Mouse (Mus musculus) stomach, embryonic 16.5 days (tissue): ENCODE measurements around the gene Tm9sf1. TPM values are rescaled to one million over a fixed set of nuclear protein-coding genes. Genes with fewer than 3 reads are reported as not detected.

Experiments used
- ATAC-seq: fragments of 200-750 bp; cut with Nextera tagmentation; 2 replicates; pipeline ENCODE4 v1.8.0; 2017; ENCODE audit warnings: moderate number of reproducible peaks, moderate TSS enrichment; ENCODE audit not compliant: insufficient read depth, low FRiP score
- H3K27ac ChIP-seq: fragments of 300-500 bp; sonication (generic); 2 replicates; pipeline ENCODE4 v1.5.1; 2014; ENCODE audit warnings: low read length
- H3K27me3 ChIP-seq: fragments of 300-500 bp; sonication (generic); 2 replicates; pipeline ENCODE4 v1.6.1; 2014; ENCODE audit warnings: low read length, control low read depth, mixed read lengths; ENCODE audit not compliant: control insufficient read depth, insufficient read depth
- H3K36me3 ChIP-seq: fragments of 300-500 bp; sonication (generic); 2 replicates; pipeline ENCODE4 v1.6.1; 2014; ENCODE audit warnings: low read length; ENCODE audit not compliant: control insufficient read depth, insufficient read depth
- H3K4me1 ChIP-seq: fragments of 300-500 bp; sonication (generic); 2 replicates; pipeline ENCODE4 v1.6.1; 2014; ENCODE audit warnings: low read length, control low read depth, mixed read lengths; ENCODE audit not compliant: control insufficient read depth, insufficient read depth
- H3K4me2 ChIP-seq: fragments of 300-500 bp; sonication (generic); 2 replicates; pipeline ENCODE4 v1.6.1; 2014; ENCODE audit warnings: low read depth, low read length, mixed read lengths
- H3K4me3 ChIP-seq: fragments of 300-500 bp; sonication (generic); replicated peaks from 2 replicates; pipeline ENCODE4 v1.5.1; 2014; ENCODE audit warnings: mild to moderate bottlenecking, low read length
- H3K9ac ChIP-seq: fragments of 300-500 bp; sonication (generic); 2 replicates; pipeline ENCODE4 v1.6.1; 2014; ENCODE audit warnings: low read length
- H3K9me3 ChIP-seq: fragments of 300-500 bp; sonication (generic); replicated peaks from 2 replicates; pipeline ENCODE4 v1.6.1; 2016; ENCODE audit warnings: low read length, control low read depth; ENCODE audit not compliant: control insufficient read depth
- WGBS: fragments of 180-500 bp; shearing (Covaris S2); extraction: QIAGEN DNeasy Blood & Tissue Kit; methylation state at CpG from one replicate; pipeline ENCODE4 v1.1.7; 2014; 5-methylcytosine and 5-hydroxymethylcytosine counted together
- polyA plus RNA-seq: library from polyadenylated mRNA; unstranded; fragments of >200 nt; fragmentation: Nextera tagmentation; extraction: Ambion mirVana; gene quantifications from 2 replicates; pipeline ENCODE4 v1.2.1, GENCODE M21; 2015

Tm9sf1 gene
- polyA plus RNA-seq, 1 experiment from 2014 or later: 116 TPM

- Histone ChIP-seq H3K36me3 (0 out of 2 replicates have a peak, but pooled peaks cover 4% of the 10 kb centered on the region), H3K9me3 (no peaks in the 10 kb centered on the region), H3K27ac (peak overlapping the region; percentile 67; the same call in 1 of the 2 replicates), H3K9ac (no peak overlapping the region), H3K4me1 (peaks cover 15% of the 10 kb centered on the region), H3K27me3 (no peaks in the 10 kb centered on the region), H3K4me3 (no peak overlapping the region), H3K4me2 (no peak overlapping the region)
- 89% methylated on average over 2 of the region's 2 CpGs for WGBS
- ATAC-seq: no peak
Measured at GRCm38 (mm10) chr14:55586149-55586548, 57.5 kb downstream of the Tm9sf1 start.

Other genes starting within 250 kb of the Tm9sf1 start
- 108 and 109 TPM in 2 replicates for gene Dhrs4, start 165.0 kb downstream of the Tm9sf1 start, polyA plus RNA-seq
- gene Carmil3, start 153.2 kb downstream of the Tm9sf1 start, polyA plus RNA-seq: 1.8 and 1.9 TPM in 2 replicates
- gene Cpne6, start 133.4 kb downstream of the Tm9sf1 start, polyA plus RNA-seq: 0.25 and 0.31 TPM in 2 replicates
- not detected in 2 replicates for gene Nrl, start 118.8 kb downstream of the Tm9sf1 start, polyA plus RNA-seq
- gene Pck2, start 103.5 kb downstream of the Tm9sf1 start, polyA plus RNA-seq: 50.1 and 54.5 TPM in 2 replicates
- gene Dcaf11, start 83.8 kb downstream of the Tm9sf1 start, polyA plus RNA-seq: 76.7 and 77.6 TPM in 2 replicates
- gene A730061H03Rik, start 83.4 kb downstream of the Tm9sf1 start, polyA plus RNA-seq: 0.89 and 1.2 TPM in 2 replicates
- gene Fitm1, start 68.2 kb downstream of the Tm9sf1 start, polyA plus RNA-seq: 0.64 and 8.1 TPM in 2 replicates
- 149 and 162 TPM in 2 replicates for gene Psme1, start 65.7 kb downstream of the Tm9sf1 start, polyA plus RNA-seq
- 11.4 and 11.5 TPM in 2 replicates for gene Emc9, start 58.5 kb downstream of the Tm9sf1 start, polyA plus RNA-seq
- gene Psme2, start 52.7 kb downstream of the Tm9sf1 start, polyA plus RNA-seq: 203 and 283 TPM in 2 replicates
- 18.1 and 19.1 TPM in 2 replicates for gene Rnf31, start 52.1 kb downstream of the Tm9sf1 start, polyA plus RNA-seq
- 10.7 and 12.4 TPM in 2 replicates for gene Irf9, start 40.2 kb downstream of the Tm9sf1 start, polyA plus RNA-seq
- gene Rec8, start 25.8 kb downstream of the Tm9sf1 start, polyA plus RNA-seq: 10.9 and 13.8 TPM in 2 replicates
- 86.3 and 114 TPM in 2 replicates for gene Ipo4, start 7.8 kb downstream of the Tm9sf1 start, polyA plus RNA-seq
- gene Gm49378, start 5.9 kb downstream of the Tm9sf1 start, polyA plus RNA-seq: 2.0 and 2.5 TPM in 2 replicates
- 0.50 and 1.1 TPM in 2 replicates for gene Tssk4, start 6.4 kb upstream of the Tm9sf1 start, polyA plus RNA-seq
- 54.4 and 55.8 TPM in 2 replicates for gene Mdp1, start 16.7 kb upstream of the Tm9sf1 start, polyA plus RNA-seq
- 58.0 and 63.4 TPM in 2 replicates for gene Gmpr2, start 28.1 kb upstream of the Tm9sf1 start, polyA plus RNA-seq
- gene Nedd8, start 28.3 kb upstream of the Tm9sf1 start, polyA plus RNA-seq: 462 and 484 TPM in 2 replicates
- 34.4 and 36.3 TPM in 2 replicates for gene Tinf2, start 38.0 kb upstream of the Tm9sf1 start, polyA plus RNA-seq
- gene Tgm1, start 70.1 kb upstream of the Tm9sf1 start, polyA plus RNA-seq: 53.1 and 72.9 TPM in 2 replicates
- gene Rabggta, start 78.5 kb upstream of the Tm9sf1 start, polyA plus RNA-seq: 36.3 and 37.1 TPM in 2 replicates
- 107 and 125 TPM in 2 replicates for gene Dhrs1, start 101.9 kb upstream of the Tm9sf1 start, polyA plus RNA-seq
- 23.8 and 28.4 TPM in 2 replicates for gene Nop9, start 101.9 kb upstream of the Tm9sf1 start, polyA plus RNA-seq
- gene Cideb, start 114.7 kb upstream of the Tm9sf1 start, polyA plus RNA-seq: 14.8 and 15.1 TPM in 2 replicates
- 0.71 and 0.81 TPM in 2 replicates for gene Ltb4r2, start 117.6 kb upstream of the Tm9sf1 start, polyA plus RNA-seq
- gene Ltb4r1, start 122.2 kb upstream of the Tm9sf1 start, polyA plus RNA-seq: 2.4 and 4.8 TPM in 2 replicates
- gene Adcy4, start 140.3 kb upstream of the Tm9sf1 start, polyA plus RNA-seq: 7.7 and 8.2 TPM in 2 replicates
- 32.7 and 34.4 TPM in 2 replicates for gene Ripk3, start 145.1 kb upstream of the Tm9sf1 start, polyA plus RNA-seq
- gene Nfatc4, start 179.3 kb upstream of the Tm9sf1 start, polyA plus RNA-seq: 32.9 and 33.9 TPM in 2 replicates
- gene Nynrin, start 210.2 kb upstream of the Tm9sf1 start, polyA plus RNA-seq: 18.0 and 19.3 TPM in 2 replicates
- gene Cbln3, start 240.6 kb upstream of the Tm9sf1 start, polyA plus RNA-seq: 0.45 and 0.66 TPM in 2 replicates
- 18.5 and 21.7 TPM in 2 replicates for gene Khnyn, start 241.1 kb upstream of the Tm9sf1 start, polyA plus RNA-seq